Comparison of ENCODE assay signal across 8 mouse cellular contexts in genomic region chr17:45312510-45313266, GRCm38 (mm10).
DNase-seq lines count a peak whose midpoint lies in the region; ATAC-seq and TF ChIP-seq lines count a peak whose summit lies in the region.

No protein-coding gene starts in this region.

- no peak for TF ChIP-seq CTCF in layer of hippocampus, adult 2 months (conservative IDR thresholded peaks at IDR 0.05)
- TF ChIP-seq CTCF in liver, postnatal 0 days (IDR thresholded peaks at IDR 0.05; ENCODE audit: low read depth): no peak

- H3K4me2 ChIP-seq in liver, postnatal 0 days (ENCODE audit: low read depth, low read length): no peak overlapping the region

- H3K4me3 ChIP-seq in heart, embryonic 10.5 days: no peak overlapping the region
- no peak overlapping the region for H3K4me3 ChIP-seq in layer of hippocampus, adult 2 months
- H3K4me3 ChIP-seq in liver, postnatal 0 days (ENCODE audit: low read depth, low read length): no peak overlapping the region

- H3K27ac ChIP-seq in heart, embryonic 10.5 days: no peak overlapping the region
- H3K27ac ChIP-seq in layer of hippocampus, adult 2 months: 0 out of 2 replicates have a peak overlapping the region, but pooled peaks have one; percentile 9
- no peak overlapping the region for H3K27ac ChIP-seq in liver, postnatal 0 days (ENCODE audit: low read depth)

- H3K4me1 ChIP-seq in heart, embryonic 10.5 days: 0 out of 2 replicates have a peak, but pooled peaks cover 3% of the 10 kb centered on the region
- H3K4me1 ChIP-seq in liver, postnatal 0 days (ENCODE audit: insufficient read depth): no peaks in the 10 kb centered on the region

- ATAC-seq in liver, postnatal 0 days: no peak

- no peaks in the 10 kb centered on the region for H3K36me3 ChIP-seq in heart, embryonic 10.5 days
- no peaks in the 10 kb centered on the region for H3K36me3 ChIP-seq in liver, postnatal 0 days (replicated peaks; ENCODE audit: insufficient read depth, low read length)

- 81% methylated on average over 5 of the region's 5 CpGs for WGBS in heart, embryonic 10.5 days
- 56% methylated on average over 5 of the region's 5 CpGs for WGBS in liver, postnatal 0 days (ENCODE audit: insufficient replicate concordance)

- DNase-seq in heart, adult 18-20 months: peak; percentile 59 to 82
- no peak for DNase-seq in heart, embryonic 10.5 days (ENCODE audit: low spot score)
- peak; percentile 71 to 83 for DNase-seq in cerebellum, adult 18-20 months
- DNase-seq in gonadal fat pad, adult 2 months (ENCODE audit: low read depth): peak; percentile 57
- peak; percentile 31 to 47 for DNase-seq in layer of hippocampus, adult 2 months (ENCODE audit: low spot score in 2 of 2)
- DNase-seq in lung, postnatal 14 days: peak; percentile 62
- DNase-seq in thymus, postnatal 10 days (ENCODE audit: low spot score in 2 of 2): no peak
- DNase-seq in liver, postnatal 0 days: no peak

- no peak for TF ChIP-seq EP300 in liver, postnatal 0 days (IDR thresholded peaks at IDR 0.05; ENCODE audit: low read depth)

- no peaks in the 10 kb centered on the region for H3K9me3 ChIP-seq in heart, embryonic 10.5 days
- peaks cover 7% of the 10 kb centered on the region for H3K9me3 ChIP-seq in liver, postnatal 0 days (ENCODE audit: low read length)

- no peak overlapping the region for H3K9ac ChIP-seq in liver, postnatal 0 days (replicated peaks)

- H3K27me3 ChIP-seq in heart, embryonic 10.5 days (ENCODE audit: insufficient read depth, poor library complexity, severe bottlenecking): no peaks in the 10 kb centered on the region
- no peaks in the 10 kb centered on the region for H3K27me3 ChIP-seq in liver, postnatal 0 days (ENCODE audit: insufficient read depth, low read length)

Comparison
In these comparisons a context has a peak if more than half of its experiments do, and no peak if none do; other contexts are left out.
1. DNase-seq: peak in heart, adult 18-20 months (2 of 2), cerebellum, adult 18-20 months (2 of 2), gonadal fat pad, adult 2 months (single experiment), layer of hippocampus, adult 2 months (2 of 2) and lung, postnatal 14 days (single experiment); none in heart, embryonic 10.5 days (single experiment), thymus, postnatal 10 days (0 of 2) and liver, postnatal 0 days (single experiment).